Mouse (Mus musculus) left cerebral cortex, postnatal 4 days (tissue): ENCODE measurements around the gene Mb. TPM values are rescaled to one million over a fixed set of nuclear protein-coding genes. Genes with fewer than 3 reads are reported as not detected.
"Not testable (repeated sequence)": the region's sequence is repeated elsewhere in the genome, so short reads cannot be mapped to it uniquely, and the experiment has no call there.

Source experiments
- DNase-seq: peaks from one replicate; pipeline ENCODE4 v3.0.0-alpha.2; 2022
- intact Hi-C: fragments of 180-260 bp; cut with DNase I; formaldehyde crosslinking; loops from one replicate; pipeline ENCODE4 v1.15.1; 2025
- total RNA-seq, 2 experiments: library from RNA; stranded (reverse); gene quantifications; 2 replicates each; pipeline ENCODE4 v1.2.3; 2021

Mb gene
- total RNA-seq, 2 experiments from 2014 or later, result not detected

- no peak for DNase-seq
- intact Hi-C loops, result no loop called here
Observed at GRCm38 (mm10) chr15:77068439-77068861, 18.0 kb upstream of the Mb start.

DNA sequence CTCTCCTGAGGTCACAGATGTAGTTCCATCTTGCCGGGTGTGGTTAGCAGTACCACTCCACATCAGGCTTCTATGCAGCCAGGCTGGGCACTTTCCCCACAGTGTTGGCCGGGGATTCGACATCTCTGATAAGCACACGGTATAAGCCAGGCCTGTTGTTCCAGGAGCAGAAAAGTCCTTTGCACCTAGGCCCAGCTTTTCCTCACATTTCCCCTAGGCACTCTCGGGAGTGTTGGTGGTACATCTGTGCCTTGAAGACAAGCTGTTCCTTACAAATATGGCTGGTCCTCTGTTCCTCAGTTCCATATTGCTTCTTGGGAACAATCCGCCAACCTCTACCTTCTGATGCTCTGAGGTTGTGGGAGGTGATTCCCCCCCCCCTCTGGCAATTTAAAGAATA, 15.8 kb upstream of the Mb start:
- intact Hi-C loops, result no loop called here
- DNase-seq, result no peak

DNA sequence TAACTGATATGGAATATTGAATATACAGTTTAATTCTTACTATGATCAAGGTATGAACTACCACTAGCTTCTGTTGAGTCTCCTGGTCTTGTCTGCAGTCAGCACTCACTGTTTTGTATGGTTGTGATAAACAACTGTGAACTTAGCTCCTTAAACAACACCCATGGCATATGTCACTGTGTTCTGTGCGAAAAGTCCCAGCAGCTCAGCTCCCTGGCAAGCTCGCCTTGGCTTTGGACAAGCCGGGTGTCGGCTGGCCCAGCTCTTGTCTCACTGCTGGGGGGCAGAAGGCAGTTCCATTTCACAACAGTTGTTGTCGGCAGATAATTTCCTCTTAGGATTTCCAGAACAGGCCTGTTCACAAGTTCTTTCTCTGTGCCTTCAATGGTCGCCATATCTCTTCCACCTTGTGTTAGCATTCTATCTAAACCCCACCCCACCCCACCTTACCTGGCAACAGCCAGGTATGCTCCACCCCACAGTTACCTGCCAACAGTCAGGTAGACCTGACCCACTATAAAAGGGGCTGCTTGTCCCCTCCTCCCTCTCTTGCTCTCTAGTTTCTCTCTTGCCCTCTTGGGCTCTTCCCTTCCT, 14.9 kb upstream of the Mb start:
- intact Hi-C loops, result no loop called here
- no peak for DNase-seq

- DNase-seq, result no peak
- intact Hi-C loops, result no loop called here
Observed at GRCm38 (mm10) chr15:77062746-77063145, 12.3 kb upstream of the Mb start.

DNA sequence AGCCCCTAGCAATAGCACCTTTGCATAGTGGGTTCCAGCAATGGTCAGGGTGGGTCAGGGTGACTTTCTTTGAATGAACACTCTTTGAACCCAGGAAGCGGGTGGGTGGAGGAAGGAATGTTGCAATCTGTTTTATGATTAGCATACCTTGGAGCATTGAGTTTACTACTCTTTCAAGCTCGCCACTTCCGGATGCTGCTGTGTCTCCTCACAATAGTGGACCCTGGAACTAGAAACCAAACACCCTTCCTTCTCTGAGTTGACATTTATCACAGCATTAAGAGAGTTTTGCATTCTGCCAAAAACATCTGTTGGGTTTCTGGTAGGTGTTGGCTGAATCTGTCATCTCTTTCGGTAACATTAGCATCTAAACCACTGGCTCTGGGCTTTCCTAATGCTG, 8.9 kb upstream of the Mb start:
- intact Hi-C loops, DNase-seq: not testable (repeated sequence)

- intact Hi-C loops, result no loop called here
Observed at GRCm38 (mm10) chr15:77058566-77058965, 8.1 kb upstream of the Mb start.

DNA sequence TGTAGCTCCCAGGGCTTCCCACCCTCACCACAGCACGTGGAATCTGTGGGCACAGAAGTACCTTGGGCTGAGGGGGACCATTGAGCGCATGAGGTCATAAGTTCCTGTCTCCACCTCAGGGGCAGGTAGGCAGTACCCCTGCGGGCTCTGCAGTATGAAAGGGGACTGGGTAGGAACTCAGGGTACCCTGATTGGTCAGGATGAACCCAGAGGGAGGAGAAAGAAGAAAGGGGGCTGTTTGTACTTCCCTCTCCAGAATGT, 6.3 kb upstream of the Mb start:
- no peak for DNase-seq
- intact Hi-C loops, result no loop called here

More at GRCm38 (mm10) chr15:77058566-77058965, 8.1 kb upstream of the Mb start:
- DNase-seq, result no peak

- DNase-seq, result no peak
Observed at GRCm38 (mm10) chr15:77056001-77056790, 5.7 kb upstream of the Mb start.

GRCm38 (mm10) chr15:77054611-77055175, 4.2 kb upstream of the Mb start:
- intact Hi-C loops, result no loop called here
- no peak for DNase-seq

More at GRCm38 (mm10) chr15:77056001-77056790, 5.7 kb upstream of the Mb start:
- intact Hi-C loops, result no loop called here

- DNase-seq, result no peak
- intact Hi-C loops, result no loop called here
Observed at GRCm38 (mm10) chr15:77053021-77053420, 2.6 kb upstream of the Mb start.

- DNase-seq, result no peak
- intact Hi-C loops, result no loop called here
Observed at GRCm38 (mm10) chr15:77052176-77052575, 1.7 kb upstream of the Mb start.

- intact Hi-C loops, result no loop called here
- DNase-seq, result no peak
Observed at GRCm38 (mm10) chr15:77045609-77046008, 4.9 kb downstream of the Mb start.

GRCm38 (mm10) chr15:77044597-77045320, 5.7 kb downstream of the Mb start, which contains the start of gene Apol6:
Apol6 (plus strand) TSS chr15:77044729.
- intact Hi-C loops, result no loop called here
- DNase-seq, result no peak

- no peak for DNase-seq
- intact Hi-C loops, result no loop called here
Observed at GRCm38 (mm10) chr15:77040784-77041183, 9.7 kb downstream of the Mb start.

DNA sequence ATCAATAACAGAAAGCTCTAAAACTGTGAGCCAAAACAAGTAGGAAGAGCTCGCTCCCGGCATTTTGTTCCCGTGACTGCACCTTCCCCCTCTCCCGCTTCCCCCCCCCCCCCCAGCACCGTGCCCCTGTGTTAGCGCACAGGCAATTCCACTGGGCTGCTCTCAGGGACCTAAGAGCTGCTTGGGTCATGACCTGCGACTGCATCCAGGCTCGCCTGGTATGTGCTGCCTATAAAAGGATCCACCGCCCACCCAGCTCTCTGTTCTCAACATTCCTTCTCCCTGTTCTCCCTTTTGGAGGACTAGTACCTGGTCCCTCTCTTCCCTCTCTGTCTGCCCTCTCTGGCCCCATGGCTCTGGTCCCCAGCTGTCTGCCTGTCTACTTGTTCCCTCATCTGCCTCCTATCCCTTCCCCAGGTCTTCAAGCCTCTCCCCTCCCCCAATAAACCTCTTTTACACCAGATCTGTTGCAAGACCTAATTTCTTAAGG, 11.2 kb downstream of the Mb start:
- DNase-seq, result no peak
- intact Hi-C loops, result no loop called here

GRCm38 (mm10) chr15:77037278-77038161, 12.9 kb downstream of the Mb start:
- intact Hi-C loops, result no loop called here
- DNase-seq, result no peak

DNA sequence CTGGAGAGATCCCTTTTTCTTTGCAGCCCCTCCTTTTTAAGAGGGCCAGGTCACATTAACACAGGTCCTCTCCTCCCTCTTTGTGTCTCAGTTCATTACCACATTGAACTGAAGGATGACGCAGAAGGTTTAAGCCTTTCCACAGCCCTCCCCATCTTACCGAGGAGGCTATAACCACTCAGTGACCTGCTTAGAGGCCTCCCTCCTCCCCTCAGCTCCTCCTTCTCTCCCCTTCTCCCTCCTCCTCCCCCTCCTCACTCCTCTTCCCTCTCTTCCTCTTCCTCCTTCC, 13.5 kb downstream of the Mb start:
- intact Hi-C loops, result no loop called here
- DNase-seq, result no peak

- DNase-seq, result peak; percentile 53
- intact Hi-C loops, result no loop called here
Observed at GRCm38 (mm10) chr15:77036320-77036988, 14.0 kb downstream of the Mb start.

- intact Hi-C loops, result no loop called here
- no peak for DNase-seq
Observed at GRCm38 (mm10) chr15:77035643-77036042, 14.8 kb downstream of the Mb start.

DNA sequence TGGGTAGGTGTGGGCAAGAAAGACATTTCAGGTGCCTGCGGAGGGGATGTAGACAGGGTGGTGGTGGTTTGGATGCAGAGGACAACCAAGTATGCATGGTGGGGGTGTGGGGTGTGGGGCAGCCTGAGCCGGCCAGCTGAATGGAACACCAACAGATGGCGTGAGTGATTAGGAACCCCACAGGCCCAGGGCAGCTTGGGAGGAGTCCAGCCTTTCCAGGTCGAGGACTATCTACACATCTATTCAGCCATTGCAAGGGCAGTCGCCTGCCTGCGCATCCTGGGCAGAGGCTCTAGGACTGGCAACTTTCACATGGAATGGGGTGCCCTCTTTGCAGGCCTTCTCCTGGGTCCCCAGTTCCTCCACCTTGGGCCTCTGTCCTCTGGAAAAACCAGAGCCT, 15.9 kb downstream of the Mb start:
- intact Hi-C loops, result no loop called here
- peak; percentile 72 for DNase-seq
